Mouse (Mus musculus) brain, embryonic 14.5 days (tissue): Measurements from ENCODE around the gene Mrnip. TPM values are rescaled to one million over a fixed set of nuclear protein-coding genes. Genes with fewer than 3 reads are reported as not detected.
A peak's percentile ranks its signal among the peaks of the same experiment; 100 is the strongest.

ENCODE experiments used
- DNase-seq: peaks from one replicate; pipeline ENCODE4 v3.0.0-alpha.2; 2011; ENCODE audit warnings: low read depth
- CTCF ChIP-seq: fragments of 200-500 bp; IDR thresholded peaks from 2 replicates; pipeline ENCODE4 v1.5.1; 2012; ENCODE audit warnings: inconsistent platforms, mild to moderate bottlenecking, moderate library complexity, borderline replicate concordance; ENCODE audit not compliant: insufficient read depth, insufficient read length; ENCODE audit errors: extremely low read depth
- POLR2A ChIP-seq: fragments of 200-500 bp; IDR thresholded peaks from 2 replicates; pipeline ENCODE4 v1.6.1; 2012; ENCODE audit warnings: mild to moderate bottlenecking, inconsistent platforms, borderline replicate concordance; ENCODE audit not compliant: poor library complexity, insufficient read depth, insufficient read length, severe bottlenecking; ENCODE audit errors: extremely low read depth
- polyA plus RNA-seq: library from polyadenylated mRNA; depleted of rRNA; stranded (reverse); fragments of >200 nt; gene quantifications from 2 replicates; pipeline ENCODE4 v1.2.3, GENCODE M21; 2012; rRNA removed

Mrnip gene
- polyA plus RNA-seq, 1 experiment: 33.1 TPM

DNA sequence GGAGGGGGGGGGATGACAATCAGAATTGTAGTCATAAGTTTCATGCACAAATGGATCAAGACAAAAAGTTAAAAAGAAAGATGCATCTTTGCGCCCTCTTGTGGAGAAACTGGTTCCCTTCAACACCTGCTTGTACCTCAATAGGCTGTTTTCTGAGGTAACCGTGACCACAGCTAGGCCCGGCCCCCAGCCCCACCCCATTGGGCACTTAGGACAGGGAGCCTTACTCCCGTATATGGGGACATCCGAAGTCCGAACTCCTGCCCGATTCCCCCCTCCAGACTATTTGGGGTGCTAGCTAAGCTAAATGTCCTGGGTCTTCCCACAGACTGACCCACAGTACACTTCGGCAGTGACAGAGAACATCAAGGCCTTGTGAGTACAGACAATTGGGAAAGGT is 57.2 kb downstream of the Mrnip start:
- peak; percentile 82 for DNase-seq
- TF ChIP-seq POLR2A (no peak), CTCF (peak; percentile 60; the same call in 1 of the 2 replicates)

DNA sequence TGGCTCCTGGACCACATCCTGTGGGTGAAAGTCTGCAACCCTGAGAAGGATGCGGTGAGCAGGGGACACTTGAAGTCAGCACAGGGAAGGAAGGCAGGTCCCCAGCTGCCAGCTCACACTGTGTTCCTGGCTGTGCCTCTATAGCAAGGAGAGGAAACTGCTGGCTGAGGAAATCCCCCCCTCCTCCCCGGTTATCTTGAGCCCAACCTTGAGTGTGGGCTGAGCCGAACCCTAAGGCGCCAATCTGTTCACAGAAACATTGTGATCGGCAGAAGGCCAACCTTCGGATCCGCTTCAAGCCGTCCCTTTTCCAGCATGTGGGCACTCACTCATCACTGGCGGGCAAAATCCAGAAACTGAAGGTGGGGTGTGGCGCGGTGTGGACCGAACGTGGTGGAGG is 58.8 kb downstream of the Mrnip start:
- no peak for DNase-seq
- no peak for TF ChIP-seq POLR2A
- TF ChIP-seq CTCF: no peak

DNA sequence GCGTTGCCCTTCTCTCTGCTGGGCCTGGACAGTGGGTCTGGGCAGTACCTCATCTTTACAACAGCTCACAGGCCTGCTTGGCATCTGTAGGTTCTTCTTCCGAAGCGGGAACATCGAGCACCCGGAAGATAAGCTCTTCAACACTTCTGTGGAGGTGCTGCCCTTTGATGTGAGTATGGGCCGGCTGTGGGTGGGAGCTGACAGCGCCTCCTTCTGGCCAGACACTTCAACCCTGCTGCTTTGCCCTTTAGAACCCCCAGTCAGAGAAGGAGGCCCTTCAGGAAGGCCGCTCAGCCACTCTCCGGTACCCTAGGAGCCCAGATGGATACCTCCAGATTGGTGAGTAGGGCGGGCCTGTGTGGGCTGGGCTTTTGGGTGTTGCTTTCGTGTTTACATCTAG is 59.7 kb downstream of the Mrnip start:
- TF ChIP-seq CTCF (peak; percentile 16; the same call in 1 of the 2 replicates), POLR2A (no peak)
- no peak for DNase-seq

DNA sequence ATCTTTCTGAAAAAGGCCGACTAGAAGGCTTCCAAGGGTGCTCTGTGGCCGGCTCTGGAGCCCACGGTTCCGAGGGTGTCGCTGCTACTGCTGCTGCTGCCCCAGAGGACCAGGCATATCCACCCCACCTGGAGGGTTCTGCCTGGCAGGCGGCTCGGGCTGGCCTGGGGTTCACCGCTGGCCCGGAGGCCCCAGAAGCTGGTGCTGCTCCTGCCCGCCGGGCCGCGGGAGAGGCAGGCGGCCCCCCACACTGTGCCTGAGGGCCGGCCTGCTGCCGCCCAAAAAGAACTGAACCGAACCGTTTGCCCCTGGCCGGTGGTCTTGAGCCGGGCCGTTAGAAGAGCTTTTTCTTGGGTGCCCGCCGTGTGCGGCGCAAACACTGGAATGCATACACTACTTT is 60.4 kb downstream of the Mrnip start:
- no peak for TF ChIP-seq CTCF
- no peak for TF ChIP-seq POLR2A

DNA sequence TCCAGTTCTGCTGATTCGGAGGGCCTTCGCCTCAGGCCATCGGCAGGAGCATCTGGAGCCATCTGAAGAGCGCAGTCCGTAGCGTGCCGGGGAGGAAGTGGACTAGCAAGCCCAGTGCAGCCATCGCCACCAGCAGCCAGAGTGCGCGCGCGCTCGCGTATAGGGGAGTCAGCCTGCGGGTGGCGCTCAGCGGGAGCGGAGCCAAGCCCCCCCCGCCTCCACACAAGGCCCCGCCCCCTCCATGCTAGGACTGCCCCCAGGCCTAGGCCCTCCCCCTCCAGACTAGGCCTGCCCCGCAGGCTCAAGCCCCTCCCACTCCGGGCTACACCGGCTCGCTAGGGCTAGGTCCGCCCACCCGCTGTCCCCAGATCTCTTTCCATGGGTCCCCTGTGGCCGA is 62.3 kb downstream of the Mrnip start:
- TF ChIP-seq CTCF: no peak
- TF ChIP-seq POLR2A: no peak
- DNase-seq: peak; percentile 95

More for the DNA sequence above, 60.4 kb downstream of the Mrnip start:
- DNase-seq: no peak

DNA sequence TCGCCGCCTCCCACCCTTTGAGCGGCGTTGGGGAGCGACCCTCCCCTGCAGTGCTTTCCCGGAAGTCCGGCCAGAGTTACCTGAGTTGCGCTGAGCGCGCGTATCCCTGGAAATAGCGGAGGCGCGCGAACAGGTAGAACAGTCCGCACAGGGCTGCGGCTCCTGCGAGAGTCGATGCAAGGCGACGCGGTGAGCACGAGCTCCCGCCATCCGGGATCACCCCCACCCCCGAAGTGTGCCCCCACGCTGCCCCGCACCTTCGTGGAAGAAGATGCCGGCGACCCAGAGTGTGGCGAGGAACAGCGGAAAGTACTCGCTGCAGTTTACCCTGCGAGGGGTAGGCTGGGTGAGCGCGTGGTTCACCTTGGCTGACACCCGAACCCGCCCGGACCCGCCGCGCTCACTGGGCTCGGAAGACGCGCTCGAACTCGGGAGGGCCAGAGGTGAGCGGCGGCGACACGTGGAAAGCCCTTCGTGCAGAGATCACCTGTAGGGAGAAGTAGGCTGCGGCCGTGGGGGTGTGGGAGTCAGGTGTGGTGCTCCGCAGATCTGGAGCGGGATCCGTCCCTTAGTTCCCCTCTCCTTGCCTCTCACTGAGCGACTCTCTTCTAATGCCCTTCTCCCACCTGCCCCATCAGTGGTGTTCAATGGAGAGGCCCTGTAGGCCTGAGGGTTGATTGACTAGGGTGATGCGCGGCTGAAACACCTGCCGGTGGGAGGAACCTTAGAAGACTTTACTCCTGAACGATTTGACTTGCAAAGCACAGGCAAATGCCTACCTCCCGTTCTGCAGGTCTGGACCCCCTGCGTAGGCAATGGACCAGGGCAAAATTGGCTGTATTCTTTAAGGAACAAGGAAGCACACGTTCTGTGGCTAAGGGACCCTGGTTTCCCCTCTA is 62.9 kb downstream of the Mrnip start:
- TF ChIP-seq POLR2A: no peak
- TF ChIP-seq CTCF: no peak
- no peak for DNase-seq

DNA sequence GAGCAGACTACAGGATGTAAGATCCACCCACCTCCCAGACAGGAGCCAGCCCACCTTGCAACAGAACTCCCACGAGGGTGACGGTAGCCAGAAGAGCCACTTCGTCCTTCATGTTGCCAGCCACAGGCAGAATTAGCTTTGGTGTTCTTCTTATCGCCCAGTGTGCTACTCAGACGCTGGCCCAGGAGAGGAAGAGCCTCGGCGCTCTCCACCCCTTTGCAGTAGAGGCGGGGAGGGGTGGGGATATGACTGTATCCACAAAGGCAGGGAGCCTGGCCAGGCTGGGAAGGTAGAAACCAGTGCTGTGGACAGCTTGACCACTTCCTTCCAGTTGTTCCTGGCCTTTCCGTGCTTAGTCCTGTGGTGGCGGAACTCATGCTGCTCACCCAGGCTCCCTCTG is 64.1 kb downstream of the Mrnip start, which contains the start of gene Ltc4s:
Gene Ltc4s (minus strand): TSS at position 293 of the 400 bp plus-strand sequence.
- no peak for DNase-seq
- TF ChIP-seq CTCF: no peak
- TF ChIP-seq POLR2A: no peak

DNA sequence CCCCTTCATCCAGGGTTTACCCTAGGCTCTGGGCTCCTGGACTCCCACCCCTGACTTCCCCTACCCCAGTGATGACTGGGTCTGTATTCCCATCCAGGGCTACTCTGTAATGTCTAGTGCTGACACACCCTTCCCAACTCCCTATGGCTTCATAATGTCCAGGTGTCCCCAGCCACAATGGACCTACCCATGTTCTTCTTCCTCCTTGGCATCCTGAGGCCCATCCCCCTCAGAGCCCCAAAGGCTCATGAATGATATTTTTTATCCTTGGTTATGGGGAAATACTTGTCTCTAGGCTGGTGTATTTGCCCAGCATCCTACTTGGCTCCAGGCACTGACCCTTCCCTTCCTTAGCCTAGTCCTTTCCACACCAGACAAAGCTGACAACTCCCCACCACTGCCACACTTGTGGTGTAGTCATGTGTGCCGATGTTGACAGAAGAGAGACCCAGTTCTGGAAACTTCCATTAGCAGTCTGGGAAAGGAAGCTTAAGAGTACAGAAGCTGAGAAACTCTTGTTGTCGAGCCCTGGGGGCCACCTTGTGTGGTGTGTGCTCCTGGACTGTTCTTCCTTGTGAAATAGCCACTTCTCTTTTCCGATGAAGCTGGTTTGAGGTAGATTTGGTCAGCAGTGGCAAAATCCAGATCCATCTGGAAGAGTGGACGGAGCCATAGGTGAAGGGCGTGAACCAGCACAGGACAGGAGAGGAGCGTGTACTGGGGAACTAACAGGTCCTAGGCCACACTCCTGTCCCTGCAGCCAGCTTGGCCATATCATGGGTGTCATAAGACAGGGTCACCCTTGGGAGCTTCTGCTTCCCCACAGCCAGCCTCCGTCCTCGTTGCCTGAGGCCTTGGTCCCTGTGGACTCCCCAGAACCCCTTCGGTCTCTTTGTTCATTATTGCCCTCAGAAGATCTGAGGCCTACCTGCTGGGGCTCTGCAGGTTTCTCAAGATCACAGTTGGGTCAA is 64.9 kb downstream of the Mrnip start:
- no peak for DNase-seq
- TF ChIP-seq POLR2A (no peak), CTCF (no peak)

DNA sequence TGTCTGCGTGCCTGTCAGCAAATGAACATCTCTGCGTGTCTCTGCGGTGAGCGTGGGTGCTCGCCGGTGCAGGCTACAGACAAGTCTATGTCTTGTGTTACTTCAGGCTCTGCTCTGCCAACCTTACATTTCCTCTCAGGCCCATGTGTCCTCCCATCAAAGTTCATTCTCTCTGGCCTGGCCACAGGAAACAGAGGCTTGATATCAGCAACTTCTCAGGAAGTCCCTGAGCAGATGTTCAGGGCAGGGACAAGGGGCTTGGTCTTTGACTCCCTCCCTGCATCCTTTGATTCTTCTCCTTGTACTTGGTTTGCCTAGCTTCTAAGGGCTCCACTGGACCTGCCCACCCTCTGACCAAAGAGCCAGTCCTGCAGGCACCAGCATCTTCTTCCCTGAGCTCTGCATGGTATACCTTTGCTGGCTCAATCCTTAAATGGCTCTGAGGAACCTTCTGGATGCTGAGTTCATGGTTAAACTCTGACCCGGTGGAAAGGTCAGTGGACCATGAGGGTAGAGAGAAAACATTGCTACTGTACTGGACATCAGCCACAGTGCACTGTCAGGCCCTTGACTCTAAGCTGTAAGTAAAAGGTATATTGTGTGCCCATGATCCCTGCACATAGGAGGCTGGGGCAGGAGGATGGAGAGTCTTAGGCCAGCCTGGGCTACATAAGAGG is 66.1 kb downstream of the Mrnip start:
- no peak for TF ChIP-seq CTCF
- no peak for DNase-seq

DNA sequence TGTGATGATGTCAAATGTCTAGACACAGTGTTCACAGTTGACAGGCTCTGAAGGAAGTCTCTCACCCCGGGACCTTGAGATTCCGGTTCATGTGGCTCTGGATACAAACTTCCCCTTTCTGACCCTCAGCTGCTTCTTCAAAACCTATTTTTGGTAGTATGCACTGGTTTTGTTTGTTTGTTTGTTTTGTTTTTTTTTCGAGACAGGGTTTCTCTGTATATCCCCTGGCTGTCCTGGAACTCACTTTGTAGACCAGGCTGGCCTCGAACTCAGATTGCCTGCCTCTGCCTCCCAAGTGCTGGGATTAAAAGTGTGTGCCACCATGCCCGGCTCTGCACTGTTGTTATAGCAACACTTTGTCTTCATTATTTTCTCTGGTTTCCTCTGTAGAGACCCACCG is 69.7 kb downstream of the Mrnip start:
- TF ChIP-seq POLR2A: no peak
- no peak for TF ChIP-seq CTCF
- DNase-seq: no peak

DNA sequence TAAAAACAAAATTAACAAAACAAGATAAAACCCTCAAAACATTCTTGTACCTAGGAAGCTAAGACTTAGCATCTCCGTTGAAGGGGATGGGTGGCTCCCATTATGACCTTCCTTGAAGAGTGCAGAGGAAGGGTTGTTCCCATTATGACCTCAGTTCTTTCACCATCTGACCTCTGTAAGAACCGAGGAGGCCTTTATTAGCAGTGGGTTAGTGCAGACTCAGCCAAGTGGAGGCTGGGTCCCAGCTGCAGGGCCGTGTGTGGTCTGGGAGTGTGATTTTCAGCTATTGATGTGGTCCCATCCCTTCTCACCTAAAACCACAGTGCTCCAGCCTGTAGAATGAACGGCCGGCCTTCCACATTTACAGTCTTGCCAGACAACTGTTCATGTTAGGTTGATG is 71.0 kb downstream of the Mrnip start:
- TF ChIP-seq CTCF: no peak
- TF ChIP-seq POLR2A: no peak
- no peak for DNase-seq

DNA sequence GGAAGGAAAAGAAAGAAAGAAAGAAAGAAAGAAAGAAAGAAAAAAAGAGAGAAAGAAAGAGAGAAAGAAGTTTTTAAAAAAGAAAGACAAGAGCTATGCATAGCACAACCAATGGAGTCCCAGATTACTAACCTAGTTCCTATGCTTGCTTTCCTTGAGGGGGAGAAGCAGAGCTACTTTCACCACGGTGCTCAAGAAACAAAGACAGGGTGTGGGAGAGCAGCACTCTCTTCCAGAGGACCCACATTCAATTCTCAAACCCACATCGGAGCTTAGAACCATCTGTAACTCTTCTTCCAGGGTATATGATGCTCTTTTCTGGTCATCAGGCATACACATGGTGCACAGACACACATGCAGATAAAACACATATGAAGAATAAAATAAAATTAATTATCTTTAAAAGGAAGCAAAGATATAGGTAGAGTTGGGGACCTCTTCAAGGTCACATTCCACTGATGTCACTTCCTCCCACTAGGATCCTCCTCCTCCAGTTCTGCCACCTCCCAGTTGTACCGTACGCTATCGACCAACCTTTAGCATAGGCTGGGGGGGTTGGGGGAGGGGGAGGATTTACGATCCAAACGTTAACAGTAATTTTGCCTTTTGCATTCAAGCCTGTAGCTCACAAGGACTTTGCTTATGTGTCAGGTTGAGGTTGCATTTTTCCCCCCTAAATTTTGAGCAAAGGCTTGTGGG is 74.4 kb downstream of the Mrnip start:
- DNase-seq: no peak
- TF ChIP-seq CTCF (no peak), POLR2A (no peak)

Other genes with a start within 250 kb of the Mrnip start
- gene Rnf130, start 149.1 kb upstream of the Mrnip start, polyA plus RNA-seq: 45.4 and 47.7 TPM in 2 replicates
- gene Tbc1d9b, start 43.0 kb upstream of the Mrnip start, polyA plus RNA-seq: 37.4 and 52.9 TPM in 2 replicates
- 171 and 203 TPM in 2 replicates for gene Sqstm1, start 36.4 kb downstream of the Mrnip start, polyA plus RNA-seq
- 78.9 and 97.1 TPM in 2 replicates for gene Mgat4b, start 36.4 kb downstream of the Mrnip start, polyA plus RNA-seq
- gene Ltc4s, start 64.2 kb downstream of the Mrnip start, polyA plus RNA-seq: 3.5 and 4.5 TPM in 2 replicates
- 13.7 and 16.4 TPM in 2 replicates for gene Maml1, start 117.9 kb downstream of the Mrnip start, polyA plus RNA-seq
- gene Canx, start 151.2 kb downstream of the Mrnip start, polyA plus RNA-seq: 111 and 173 TPM in 2 replicates
- 0.52 and 0.62 TPM in 2 replicates for gene Cby3, start 180.0 kb downstream of the Mrnip start, polyA plus RNA-seq
- 694 and 702 TPM in 2 replicates for gene Hnrnph1, start 202.5 kb downstream of the Mrnip start, polyA plus RNA-seq